Mouse (Mus musculus) lung, embryonic 15.5 days (tissue): ENCODE measurements around the gene Gm10392. TPM values are rescaled to one million over a fixed set of nuclear protein-coding genes. Genes with fewer than 3 reads are reported as not detected.

Experiments
- ATAC-seq: fragments of 200-750 bp; cut with Nextera tagmentation; 2 replicates; pipeline ENCODE4 v1.8.0; 2017; ENCODE audit warnings: moderate number of reproducible peaks, borderline replicate concordance; ENCODE audit not compliant: low FRiP score, low TSS enrichment; ENCODE audit errors: extremely low read depth
- H3K27ac ChIP-seq: fragments of 300-500 bp; sonication (generic); 2 replicates; pipeline ENCODE4 v1.5.1; 2015; ENCODE audit warnings: moderate library complexity, mild to moderate bottlenecking, inconsistent platforms
- H3K27me3 ChIP-seq: fragments of 300-500 bp; sonication (generic); 2 replicates; pipeline ENCODE4 v1.6.1; 2015; ENCODE audit warnings: inconsistent platforms
- H3K36me3 ChIP-seq: fragments of 300-500 bp; sonication (generic); 2 replicates; pipeline ENCODE4 v1.6.1; 2015; ENCODE audit warnings: inconsistent platforms
- H3K4me1 ChIP-seq: fragments of 300-500 bp; sonication (generic); 2 replicates; pipeline ENCODE4 v1.6.1; 2015; ENCODE audit warnings: inconsistent platforms
- H3K4me2 ChIP-seq: fragments of 300-500 bp; sonication (generic); 2 replicates; pipeline ENCODE4 v1.6.1; 2015; ENCODE audit warnings: inconsistent platforms, mild to moderate bottlenecking, moderate library complexity
- H3K4me3 ChIP-seq: fragments of 300-500 bp; sonication (generic); 2 replicates; pipeline ENCODE4 v1.5.1; 2015; ENCODE audit warnings: mild to moderate bottlenecking, inconsistent platforms
- H3K9ac ChIP-seq: fragments of 300-500 bp; sonication (generic); 2 replicates; pipeline ENCODE4 v1.6.1; 2015; ENCODE audit warnings: inconsistent platforms
- H3K9me3 ChIP-seq: fragments of 300-500 bp; sonication (generic); 2 replicates; pipeline ENCODE4 v1.6.1; 2016; ENCODE audit warnings: inconsistent platforms
- WGBS: fragments of 180-500 bp; shearing (Covaris S2); methylation state at CpG from one replicate; pipeline ENCODE4 v1.1.7; 2015; 5-methylcytosine and 5-hydroxymethylcytosine counted together
- polyA plus RNA-seq: library from polyadenylated mRNA; unstranded; fragments of >200 nt; fragmentation: Nextera tagmentation; extraction: Ambion mirVana; gene quantifications from 2 replicates; pipeline ENCODE4 v1.2.1, GENCODE M21; 2015

The Gm10392 gene
- polyA plus RNA-seq, 1 experiment from 2014 or later: 0.10 TPM

- peak overlapping the region; percentile 56; the same call in 1 of the 2 replicates for H3K27ac ChIP-seq
- peak overlapping the region; percentile 92; the same call in 1 of the 2 replicates for H3K4me2 ChIP-seq
- H3K4me1 ChIP-seq: peaks cover 69% of the 10 kb centered on the region
- no peaks in the 10 kb centered on the region for H3K27me3 ChIP-seq
- no peak for ATAC-seq
- H3K9ac ChIP-seq: no peak overlapping the region
- H3K4me3 ChIP-seq: no peak overlapping the region
- H3K36me3 ChIP-seq: peaks cover 13% of the 10 kb centered on the region
- no peaks in the 10 kb centered on the region for H3K9me3 ChIP-seq
Measured at GRCm38 (mm10) chr11:77495507-77495906, 23.5 kb downstream of the Gm10392 start.

DNA sequence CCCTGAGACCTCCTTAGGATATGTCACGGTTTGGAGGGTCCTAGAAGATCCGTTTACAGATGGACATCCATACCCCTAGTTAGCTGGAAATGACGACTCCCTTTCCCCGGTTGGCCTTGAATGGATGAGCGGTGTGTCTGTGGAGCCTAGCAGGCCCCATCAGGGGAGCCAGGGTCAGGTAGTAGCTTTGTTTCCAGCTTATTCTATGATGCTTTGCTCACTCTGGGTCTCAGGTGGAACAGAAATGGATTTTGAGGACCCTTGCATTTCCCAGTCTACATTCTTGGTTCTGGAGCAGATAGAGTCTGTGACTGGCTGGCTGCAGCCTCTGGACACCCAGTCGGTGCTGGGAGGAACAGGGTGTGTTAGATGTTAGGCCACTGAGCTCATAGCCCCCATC, 24.2 kb downstream of the Gm10392 start:
- H3K4me3 ChIP-seq: peak overlapping the region; percentile 95
- no peak overlapping the region for H3K27ac ChIP-seq
- no peaks in the 10 kb centered on the region for H3K9me3 ChIP-seq
- H3K4me2 ChIP-seq: peak overlapping the region; percentile 92
- WGBS: 65% methylated on average over 6 of the region's 6 CpGs
- peaks cover 72% of the 10 kb centered on the region for H3K4me1 ChIP-seq
- peak overlapping the region; percentile 88; the same call in 1 of the 2 replicates for H3K9ac ChIP-seq
- no peak for ATAC-seq
- H3K27me3 ChIP-seq: no peaks in the 10 kb centered on the region
- peaks cover 6% of the 10 kb centered on the region for H3K36me3 ChIP-seq

DNA sequence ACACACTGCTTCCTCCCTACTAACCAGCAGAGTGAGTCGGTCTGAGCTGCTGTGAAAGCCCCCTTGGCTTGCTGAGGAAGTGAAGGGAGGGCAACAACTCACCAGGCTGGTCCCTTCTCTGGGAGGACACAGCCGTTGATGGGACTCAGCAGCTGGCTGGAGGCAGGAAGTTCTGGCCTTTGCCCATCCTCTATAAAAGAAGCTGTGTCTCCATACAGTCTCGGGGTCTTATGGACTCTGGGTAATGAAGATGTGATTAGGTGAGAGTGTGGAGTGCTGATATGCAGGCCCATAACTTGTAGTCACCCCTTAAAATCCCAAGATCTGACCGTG, 24.7 kb downstream of the Gm10392 start:
- WGBS: 15% methylated on average over 4 of the region's 4 CpGs
- Histone ChIP-seq H3K9me3 (no peaks in the 10 kb centered on the region), H3K4me1 (peaks cover 72% of the 10 kb centered on the region), H3K4me2 (peak overlapping the region; percentile 92), H3K36me3 (peaks cover 1% of the 10 kb centered on the region; the same call in 1 of the 2 replicates), H3K9ac (peak overlapping the region; percentile 88), H3K27me3 (no peaks in the 10 kb centered on the region), H3K27ac (peak overlapping the region; percentile 86), H3K4me3 (peak overlapping the region; percentile 95)
- ATAC-seq: no peak

- H3K27ac ChIP-seq: peak within 1 kb of the TSS; percentile 96
- peak within 1 kb of the TSS; percentile 92 for H3K4me2 ChIP-seq
- peak within 1 kb of the TSS; percentile 95 for H3K4me3 ChIP-seq
- no peaks in the 10 kb centered on the region for H3K27me3 ChIP-seq
- H3K9me3 ChIP-seq: no peaks in the 10 kb centered on the region
- peaks cover 76% of the 10 kb centered on the region for H3K4me1 ChIP-seq
- WGBS: under 1% methylated on average over 72 of the region's 74 CpGs
- no peaks in the 10 kb centered on the region for H3K36me3 ChIP-seq
- peak within 1 kb of the TSS; percentile 88 for H3K9ac ChIP-seq
- no peak for ATAC-seq
Measured at GRCm38 (mm10) chr11:77493512-77494343, 25.3 kb downstream of the Gm10392 start, which contains the start of gene Git1. Git1 (plus strand) TSS chr11:77493562.

GRCm38 (mm10) chr11:77492911-77493332, 26.1 kb downstream of the Gm10392 start:
- under 1% methylated on average over 32 of the region's 32 CpGs for WGBS
- H3K36me3 ChIP-seq: no peaks in the 10 kb centered on the region
- H3K9ac ChIP-seq: peak overlapping the region; percentile 88
- no peaks in the 10 kb centered on the region for H3K27me3 ChIP-seq
- peak overlapping the region; percentile 95 for H3K4me3 ChIP-seq
- ATAC-seq: peak; percentile 73
- H3K4me2 ChIP-seq: peak overlapping the region; percentile 92
- H3K9me3 ChIP-seq: no peaks in the 10 kb centered on the region
- peaks cover 79% of the 10 kb centered on the region for H3K4me1 ChIP-seq
- peak overlapping the region; percentile 96 for H3K27ac ChIP-seq

- no peaks in the 10 kb centered on the region for H3K27me3 ChIP-seq
- ATAC-seq: no peak
- H3K27ac ChIP-seq: peak overlapping the region; percentile 96
- H3K4me1 ChIP-seq: peaks cover 80% of the 10 kb centered on the region
- H3K9ac ChIP-seq: peak overlapping the region; percentile 46
- H3K36me3 ChIP-seq: no peaks in the 10 kb centered on the region
- peak overlapping the region; percentile 95 for H3K4me3 ChIP-seq
- H3K9me3 ChIP-seq: no peaks in the 10 kb centered on the region
- WGBS: under 1% methylated on average over 18 of the region's 18 CpGs
- peak overlapping the region; percentile 92 for H3K4me2 ChIP-seq
Measured at GRCm38 (mm10) chr11:77492311-77492871, 26.6 kb downstream of the Gm10392 start.

DNA sequence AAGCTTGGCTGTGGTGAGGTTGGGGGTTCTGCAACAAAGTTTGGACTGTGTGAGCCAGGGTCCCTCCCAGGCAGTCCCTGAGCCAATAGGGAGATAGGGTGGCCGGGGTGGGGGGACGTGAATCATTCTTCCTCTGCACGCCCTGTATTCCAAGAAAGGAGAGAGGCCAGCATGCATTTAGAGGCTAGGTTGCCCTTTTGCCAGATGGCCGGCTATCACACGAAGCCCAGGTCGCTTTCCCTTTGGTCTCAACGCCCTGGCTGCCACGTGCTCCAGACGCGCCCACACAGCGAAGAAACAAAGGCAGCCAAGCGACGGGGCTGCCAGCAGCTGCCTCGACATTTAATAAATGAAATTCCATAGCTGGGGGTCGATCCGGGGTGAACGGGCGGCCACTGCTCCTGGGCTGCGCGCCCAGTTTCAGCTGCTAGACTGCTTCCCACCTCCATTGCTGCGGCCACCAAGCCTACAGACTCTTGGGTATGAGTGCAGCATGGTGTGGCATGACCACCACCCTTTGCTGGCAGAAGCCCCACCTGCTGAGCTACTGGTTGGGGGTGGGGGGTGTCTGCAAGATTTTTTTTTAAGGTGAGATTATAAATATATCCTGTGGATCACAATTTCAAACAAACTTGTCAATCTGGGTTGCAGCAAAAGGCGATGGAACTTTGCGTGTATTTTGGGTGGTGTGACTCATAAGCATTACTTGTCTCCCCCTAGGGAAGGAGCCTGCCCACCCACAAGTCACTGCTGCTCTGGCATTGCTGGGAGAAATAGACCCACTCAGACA, 27.3 kb downstream of the Gm10392 start:
- WGBS: 0% methylated on average over 23 of the region's 23 CpGs
- Histone ChIP-seq H3K9ac (peak overlapping the region; percentile 46), H3K27me3 (no peaks in the 10 kb centered on the region), H3K27ac (peak overlapping the region; percentile 96), H3K4me1 (peaks cover 80% of the 10 kb centered on the region), H3K4me2 (peak overlapping the region; percentile 92), H3K36me3 (no peaks in the 10 kb centered on the region), H3K9me3 (no peaks in the 10 kb centered on the region), H3K4me3 (peak overlapping the region; percentile 95)
- peak; percentile 73 for ATAC-seq

- H3K27ac ChIP-seq: peak overlapping the region; percentile 96
- H3K36me3 ChIP-seq: no peaks in the 10 kb centered on the region
- WGBS: under 1% methylated on average over 13 of the region's 13 CpGs
- peaks cover 81% of the 10 kb centered on the region for H3K4me1 ChIP-seq
- peak overlapping the region; percentile 95 for H3K4me3 ChIP-seq
- H3K4me2 ChIP-seq: peak overlapping the region; percentile 92
- peak overlapping the region; percentile 46 for H3K9ac ChIP-seq
- no peaks in the 10 kb centered on the region for H3K27me3 ChIP-seq
- ATAC-seq: peak; percentile 72
- H3K9me3 ChIP-seq: no peaks in the 10 kb centered on the region
Measured at GRCm38 (mm10) chr11:77491123-77491501, 27.9 kb downstream of the Gm10392 start.

GRCm38 (mm10) chr11:77490451-77490850, 28.5 kb downstream of the Gm10392 start:
- H3K4me2 ChIP-seq: peak overlapping the region; percentile 92
- H3K36me3 ChIP-seq: no peaks in the 10 kb centered on the region
- no peak overlapping the region for H3K4me3 ChIP-seq
- no peaks in the 10 kb centered on the region for H3K27me3 ChIP-seq
- H3K27ac ChIP-seq: no peak overlapping the region
- H3K4me1 ChIP-seq: peaks cover 80% of the 10 kb centered on the region
- WGBS: 73% methylated on average over 6 of the region's 6 CpGs
- ATAC-seq: no peak
- H3K9ac ChIP-seq: no peak overlapping the region
- no peaks in the 10 kb centered on the region for H3K9me3 ChIP-seq

GRCm38 (mm10) chr11:77489591-77490235, 29.3 kb downstream of the Gm10392 start, which contains the start of gene Ankrd13b:
Ankrd13b (minus strand) TSS chr11:77489678.
- Histone ChIP-seq H3K27me3 (no peaks in the 10 kb centered on the region), H3K4me3 (peak within 1 kb of the TSS; percentile 89), H3K36me3 (no peaks in the 10 kb centered on the region), H3K9me3 (no peaks in the 10 kb centered on the region), H3K27ac (peak within 1 kb of the TSS; percentile 59; the same call in 1 of the 2 replicates), H3K9ac (peak within 1 kb of the TSS; percentile 79), H3K4me1 (peaks cover 79% of the 10 kb centered on the region), H3K4me2 (peak within 1 kb of the TSS; percentile 92)
- WGBS: under 1% methylated on average over 73 of the region's 87 CpGs
- 0 out of 2 replicates have a peak, but pooled peaks have one; percentile 23 for ATAC-seq
